Mouse (Mus musculus) kidney, embryonic 16.5 days (tissue): ENCODE results near the gene Pttg1. TPM values are rescaled to one million over a fixed set of nuclear protein-coding genes. Genes with fewer than 3 reads are reported as not detected.
A peak's percentile ranks its signal among the peaks of the same experiment; 100 is the strongest.

Source experiments
- ATAC-seq: fragments of 200-750 bp; cut with Nextera tagmentation; 2 replicates; pipeline ENCODE4 v1.8.0; 2017; ENCODE audit warnings: moderate TSS enrichment; ENCODE audit not compliant: low FRiP score, low TSS enrichment
- H3K27ac ChIP-seq: fragments of 300-500 bp; sonication (generic); 2 replicates; pipeline ENCODE4 v1.5.1; 2014; ENCODE audit warnings: low read length
- H3K27me3 ChIP-seq: fragments of 300-500 bp; sonication (generic); 2 replicates; pipeline ENCODE4 v1.6.1; 2014; ENCODE audit warnings: low read length, control low read depth, mixed read lengths; ENCODE audit not compliant: insufficient read depth
- H3K36me3 ChIP-seq: fragments of 300-500 bp; sonication (generic); 2 replicates; pipeline ENCODE4 v1.6.1; 2014; ENCODE audit warnings: low read length, control low read depth, mixed read lengths; ENCODE audit not compliant: insufficient read depth
- H3K4me1 ChIP-seq: fragments of 300-500 bp; sonication (generic); 2 replicates; pipeline ENCODE4 v1.6.1; 2014; ENCODE audit warnings: low read length, control low read depth, mixed read lengths; ENCODE audit not compliant: insufficient read depth
- H3K4me2 ChIP-seq: fragments of 300-500 bp; sonication (generic); replicated peaks from 2 replicates; pipeline ENCODE4 v1.6.1; 2014; ENCODE audit warnings: low read depth, low read length
- H3K4me3 ChIP-seq: fragments of 300-500 bp; sonication (generic); 2 replicates; pipeline ENCODE4 v1.5.1; 2014; ENCODE audit warnings: mild to moderate bottlenecking, low read length
- H3K9ac ChIP-seq: fragments of 300-500 bp; sonication (generic); replicated peaks from 2 replicates; pipeline ENCODE4 v1.6.1; 2014; ENCODE audit warnings: low read length
- H3K9me3 ChIP-seq: fragments of 300-500 bp; sonication (generic); 2 replicates; pipeline ENCODE4 v1.6.1; 2016; ENCODE audit warnings: low read length, control low read depth
- WGBS: fragments of 180-500 bp; shearing (Covaris S2); extraction: QIAGEN DNeasy Blood & Tissue Kit; methylation state at CpG from one replicate; pipeline ENCODE4 v1.1.7; 2014; 5-methylcytosine and 5-hydroxymethylcytosine counted together
- polyA plus RNA-seq: library from polyadenylated mRNA; unstranded; fragments of >200 nt; fragmentation: Nextera tagmentation; extraction: Ambion mirVana; gene quantifications from 2 replicates; pipeline ENCODE4 v1.2.1, GENCODE M21; 2015

The Pttg1 gene
- polyA plus RNA-seq, 1 experiment from 2014 or later, result 102 TPM

DNA sequence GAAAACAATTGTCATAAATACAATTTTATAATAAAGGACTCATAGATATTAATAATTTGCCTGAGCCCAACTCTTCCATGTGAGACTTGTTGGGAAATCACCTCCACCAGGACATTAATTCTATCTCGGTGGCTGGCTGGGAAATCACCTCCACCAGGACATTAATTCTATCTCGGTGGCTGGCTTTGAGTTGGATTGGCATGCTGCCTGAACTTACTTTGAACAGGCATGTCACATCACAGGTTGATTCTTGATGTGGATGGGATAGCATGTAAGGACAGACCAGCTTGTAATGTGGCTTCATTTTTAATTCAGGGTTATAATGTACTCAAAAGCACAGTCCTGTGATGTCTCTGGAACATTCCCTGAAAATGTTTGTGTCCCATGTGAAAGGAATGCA lies 23.9 kb upstream of the Pttg1 start:
- ATAC-seq, result no peak
- no peak overlapping the region for H3K9ac ChIP-seq
- H3K4me1 ChIP-seq, result no peaks in the 10 kb centered on the region
- no peak overlapping the region for H3K4me3 ChIP-seq
- peaks cover 24% of the 10 kb centered on the region for H3K36me3 ChIP-seq
- H3K9me3 ChIP-seq, result no peaks in the 10 kb centered on the region
- H3K27me3 ChIP-seq, result no peaks in the 10 kb centered on the region
- WGBS, result 78% methylated on average over 2 of the region's 2 CpGs
- H3K27ac ChIP-seq, result no peak overlapping the region
- no peak overlapping the region for H3K4me2 ChIP-seq

- Histone ChIP-seq H3K4me3 (no peak overlapping the region), H3K27ac (no peak overlapping the region), H3K36me3 (peaks cover 88% of the 10 kb centered on the region), H3K4me1 (no peaks in the 10 kb centered on the region), H3K9me3 (no peaks in the 10 kb centered on the region), H3K27me3 (no peaks in the 10 kb centered on the region), H3K9ac (no peak overlapping the region), H3K4me2 (no peak overlapping the region)
- no peak for ATAC-seq
- WGBS, result 95% methylated on average over 13 of the region's 13 CpGs
Observed at GRCm38 (mm10) chr11:43443183-43443582, 17.1 kb upstream of the Pttg1 start.

DNA sequence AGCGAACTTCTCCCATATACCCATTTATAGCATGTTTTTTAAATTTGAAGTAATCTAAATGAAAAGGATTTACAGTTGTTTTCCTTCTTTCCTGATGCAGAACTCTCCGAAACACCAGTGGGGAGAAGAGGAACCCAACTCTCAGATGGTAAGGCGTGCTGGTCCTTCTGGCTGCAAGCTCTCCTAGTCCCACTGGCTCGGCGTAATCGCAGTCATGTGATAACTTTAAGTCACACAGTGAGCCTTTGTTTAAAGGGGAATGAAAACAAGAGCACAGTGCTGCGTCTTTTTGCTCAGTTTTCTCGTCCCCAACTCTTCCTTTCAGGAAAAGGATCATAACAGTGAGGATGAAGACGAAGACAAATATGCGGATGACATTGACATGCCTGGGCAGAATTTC lies 15.1 kb upstream of the Pttg1 start:
- Histone ChIP-seq H3K9me3 (no peaks in the 10 kb centered on the region), H3K27me3 (no peaks in the 10 kb centered on the region), H3K9ac (no peak overlapping the region), H3K4me2 (no peak overlapping the region), H3K36me3 (peaks cover 81% of the 10 kb centered on the region), H3K27ac (no peak overlapping the region), H3K4me1 (no peaks in the 10 kb centered on the region), H3K4me3 (no peak overlapping the region)
- 92% methylated on average over 10 of the region's 10 CpGs for WGBS
- no peak for ATAC-seq

DNA sequence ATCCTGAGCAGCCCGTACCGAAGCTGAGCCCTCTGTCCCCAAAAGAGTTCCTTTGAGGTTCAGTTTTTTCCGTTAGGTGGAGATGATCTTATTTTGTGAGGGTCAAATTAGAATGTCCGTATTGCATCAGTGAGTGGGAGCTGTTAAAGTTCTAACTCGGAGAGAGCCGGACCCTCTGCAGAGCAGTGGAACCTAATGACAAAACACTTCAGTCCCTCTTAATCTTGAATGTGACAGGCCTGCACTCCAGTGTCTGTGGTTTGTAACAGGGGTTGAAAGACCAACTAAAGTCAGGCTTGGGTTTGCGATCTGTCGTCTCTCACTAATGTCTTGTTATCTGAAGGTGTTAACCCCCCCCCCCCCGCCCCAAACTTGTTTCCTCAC lies 8.0 kb upstream of the Pttg1 start:
- ATAC-seq, result peak; percentile 47; the same call in 1 of the 2 replicates
- Histone ChIP-seq H3K27me3 (no peaks in the 10 kb centered on the region), H3K36me3 (peaks cover 13% of the 10 kb centered on the region), H3K27ac (no peak overlapping the region), H3K4me2 (peak overlapping the region; percentile 70), H3K9ac (peak overlapping the region; percentile 76), H3K4me3 (peak overlapping the region; percentile 57), H3K4me1 (peaks cover 13% of the 10 kb centered on the region), H3K9me3 (no peaks in the 10 kb centered on the region)
- WGBS, result 2% methylated on average over 9 of the region's 9 CpGs

DNA sequence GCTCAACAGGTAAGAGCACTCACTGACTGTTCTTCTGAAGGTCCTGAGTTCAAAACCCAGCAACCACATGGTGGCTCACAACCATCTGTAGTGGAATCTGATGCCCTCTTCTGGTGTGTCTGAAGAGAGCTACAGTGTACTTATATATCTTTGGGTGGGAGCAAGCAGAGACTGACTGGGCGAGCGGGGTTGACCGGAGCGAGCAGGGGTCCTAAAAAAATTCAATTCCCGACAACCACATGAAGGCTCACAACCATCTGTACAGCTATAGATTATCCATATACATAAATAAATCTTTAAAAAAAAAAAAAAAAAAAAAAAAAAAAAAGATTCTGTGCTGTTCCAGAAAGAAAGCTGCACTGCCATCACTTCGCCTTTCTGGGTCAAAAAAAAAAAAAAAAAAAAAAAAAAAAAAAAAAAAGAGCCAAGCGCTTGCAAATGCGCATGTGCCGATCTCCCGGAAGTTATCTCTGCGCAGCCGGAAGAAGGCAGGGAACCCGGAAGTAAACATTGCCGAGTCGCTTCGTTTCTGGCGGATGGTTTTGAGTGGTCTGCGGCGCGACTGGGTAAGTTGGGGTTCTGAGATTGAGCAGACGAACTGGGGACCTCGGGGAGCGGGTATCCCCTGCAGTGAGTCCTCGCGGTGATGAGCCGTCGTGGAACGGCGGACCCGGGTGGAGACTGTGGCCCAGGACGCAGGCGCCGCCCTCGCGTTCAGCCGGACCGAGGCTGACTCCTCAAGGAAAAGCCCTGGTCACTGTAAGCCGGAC lies 7.4 kb upstream of the Pttg1 start, which contains the start of gene Slu7:
TSS of gene Slu7 (plus strand) at position 491 of the 770 bp plus-strand sequence.
- Histone ChIP-seq H3K4me2 (peak within 1 kb of the TSS; percentile 70), H3K27me3 (no peaks in the 10 kb centered on the region), H3K9me3 (no peaks in the 10 kb centered on the region), H3K4me1 (peaks cover 13% of the 10 kb centered on the region), H3K9ac (peak within 1 kb of the TSS; percentile 76), H3K27ac (no peak within 1 kb of the TSS), H3K4me3 (peak within 1 kb of the TSS; percentile 57), H3K36me3 (peaks cover 7% of the 10 kb centered on the region)
- peak; percentile 89 for ATAC-seq
- WGBS, result 8% methylated on average over 38 of the region's 38 CpGs

DNA sequence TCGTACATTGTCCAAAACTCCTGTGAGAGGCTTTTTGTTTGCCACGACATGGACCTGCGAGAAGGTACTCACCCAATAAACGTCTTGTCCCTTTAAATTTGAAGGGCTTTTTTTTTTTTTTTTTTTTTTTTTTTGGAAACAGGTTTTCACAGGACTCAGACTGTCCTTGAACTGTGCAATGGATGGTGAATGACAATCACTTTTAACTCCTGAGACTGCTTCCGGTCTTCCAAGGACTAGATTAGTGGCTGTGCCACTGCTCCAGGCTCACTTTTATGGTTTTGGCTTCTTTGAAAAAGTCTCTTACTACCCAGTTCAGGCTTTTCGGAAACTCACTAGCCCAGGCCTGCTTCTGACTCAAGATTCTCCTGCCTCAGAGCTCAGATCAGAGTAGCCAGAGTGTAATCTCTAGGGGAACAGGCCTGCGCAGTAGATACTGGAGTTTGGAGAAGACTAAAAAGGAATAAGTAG lies 398 bp upstream of the Pttg1 start:
- Histone ChIP-seq H3K27ac (peak overlapping the region; percentile 79), H3K9me3 (no peaks in the 10 kb centered on the region), H3K4me2 (peak overlapping the region; percentile 57), H3K4me3 (peak overlapping the region; percentile 64), H3K36me3 (peaks cover 14% of the 10 kb centered on the region; the same call in 1 of the 2 replicates), H3K4me1 (0 out of 2 replicates have a peak, but pooled peaks cover 6% of the 10 kb centered on the region), H3K27me3 (no peaks in the 10 kb centered on the region), H3K9ac (peak overlapping the region; percentile 74)
- ATAC-seq, result peak; percentile 64
- WGBS, result 16% methylated on average over 7 of the region's 7 CpGs

DNA sequence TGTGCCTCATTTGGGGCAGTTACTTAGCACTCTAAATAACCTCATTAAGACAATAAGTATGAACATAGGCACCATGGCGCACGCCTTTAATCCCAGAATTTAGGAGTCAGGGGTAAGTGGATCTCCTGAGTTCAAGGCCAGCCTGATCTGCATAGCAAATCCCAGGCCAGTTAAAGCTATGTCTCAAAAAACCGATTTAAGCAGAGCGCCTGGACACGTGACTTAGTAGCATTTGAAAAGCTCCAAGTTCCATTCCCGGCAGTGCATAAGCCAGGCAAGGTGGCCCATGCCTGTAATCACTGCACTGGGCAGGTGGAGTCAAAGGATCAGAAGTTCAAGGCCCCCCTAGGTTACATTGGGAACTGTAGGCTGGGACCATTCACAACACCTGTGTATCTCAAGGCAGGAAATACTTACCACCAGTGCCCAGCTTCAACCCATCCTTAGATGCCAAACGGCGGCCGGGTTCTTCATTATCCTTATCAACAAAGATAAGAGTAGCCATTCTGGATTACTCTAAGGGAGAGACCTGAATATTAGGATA lies 813 bp downstream of the Pttg1 start:
- 0 out of 2 replicates have a peak, but pooled peaks have one; percentile 17 for ATAC-seq
- peak overlapping the region; percentile 57 for H3K4me2 ChIP-seq
- H3K4me3 ChIP-seq, result peak overlapping the region; percentile 64
- no peak overlapping the region for H3K9ac ChIP-seq
- H3K27ac ChIP-seq, result no peak overlapping the region
- H3K27me3 ChIP-seq, result no peaks in the 10 kb centered on the region
- H3K9me3 ChIP-seq, result no peaks in the 10 kb centered on the region
- H3K4me1 ChIP-seq, result 0 out of 2 replicates have a peak, but pooled peaks cover 6% of the 10 kb centered on the region
- WGBS, result 91% methylated on average over 9 of the region's 9 CpGs
- H3K36me3 ChIP-seq, result peaks cover 19% of the 10 kb centered on the region; the same call in 1 of the 2 replicates

- H3K4me3 ChIP-seq, result no peak overlapping the region
- H3K27ac ChIP-seq, result no peak overlapping the region
- H3K4me2 ChIP-seq, result no peak overlapping the region
- no peak overlapping the region for H3K9ac ChIP-seq
- no peak for ATAC-seq
- no peaks in the 10 kb centered on the region for H3K9me3 ChIP-seq
- WGBS, result 77% methylated on average over 5 of the region's 5 CpGs
- H3K36me3 ChIP-seq, result peaks cover 19% of the 10 kb centered on the region; the same call in 1 of the 2 replicates
- 0 out of 2 replicates have a peak, but pooled peaks cover 6% of the 10 kb centered on the region for H3K4me1 ChIP-seq
- H3K27me3 ChIP-seq, result no peaks in the 10 kb centered on the region
Observed at GRCm38 (mm10) chr11:43424386-43424785, 1.7 kb downstream of the Pttg1 start.

GRCm38 (mm10) chr11:43417201-43417600 lies 8.8 kb downstream of the Pttg1 start:
- H3K4me3 ChIP-seq, result no peak overlapping the region
- peak; percentile 79 for ATAC-seq
- no peak overlapping the region for H3K4me2 ChIP-seq
- no peaks in the 10 kb centered on the region for H3K27me3 ChIP-seq
- H3K9ac ChIP-seq, result no peak overlapping the region
- H3K27ac ChIP-seq, result no peak overlapping the region
- WGBS, result 40% methylated on average over 7 of the region's 7 CpGs
- peaks cover 5% of the 10 kb centered on the region; the same call in 1 of the 2 replicates for H3K36me3 ChIP-seq
- no peaks in the 10 kb centered on the region for H3K4me1 ChIP-seq
- H3K9me3 ChIP-seq, result no peaks in the 10 kb centered on the region
